Mouse (Mus musculus) spleen, postnatal 14 days (tissue): ENCODE data around the gene Cpb2.
A peak's percentile ranks its signal among the peaks of the same experiment; 100 is the strongest.

Source experiments
- DNase-seq, 2 experiments: peaks; one replicate each; pipeline ENCODE4 v3.0.0; 2021 to 2022; ENCODE audit warnings: low spot score in 2 of 2

Cpb2 gene

DNA sequence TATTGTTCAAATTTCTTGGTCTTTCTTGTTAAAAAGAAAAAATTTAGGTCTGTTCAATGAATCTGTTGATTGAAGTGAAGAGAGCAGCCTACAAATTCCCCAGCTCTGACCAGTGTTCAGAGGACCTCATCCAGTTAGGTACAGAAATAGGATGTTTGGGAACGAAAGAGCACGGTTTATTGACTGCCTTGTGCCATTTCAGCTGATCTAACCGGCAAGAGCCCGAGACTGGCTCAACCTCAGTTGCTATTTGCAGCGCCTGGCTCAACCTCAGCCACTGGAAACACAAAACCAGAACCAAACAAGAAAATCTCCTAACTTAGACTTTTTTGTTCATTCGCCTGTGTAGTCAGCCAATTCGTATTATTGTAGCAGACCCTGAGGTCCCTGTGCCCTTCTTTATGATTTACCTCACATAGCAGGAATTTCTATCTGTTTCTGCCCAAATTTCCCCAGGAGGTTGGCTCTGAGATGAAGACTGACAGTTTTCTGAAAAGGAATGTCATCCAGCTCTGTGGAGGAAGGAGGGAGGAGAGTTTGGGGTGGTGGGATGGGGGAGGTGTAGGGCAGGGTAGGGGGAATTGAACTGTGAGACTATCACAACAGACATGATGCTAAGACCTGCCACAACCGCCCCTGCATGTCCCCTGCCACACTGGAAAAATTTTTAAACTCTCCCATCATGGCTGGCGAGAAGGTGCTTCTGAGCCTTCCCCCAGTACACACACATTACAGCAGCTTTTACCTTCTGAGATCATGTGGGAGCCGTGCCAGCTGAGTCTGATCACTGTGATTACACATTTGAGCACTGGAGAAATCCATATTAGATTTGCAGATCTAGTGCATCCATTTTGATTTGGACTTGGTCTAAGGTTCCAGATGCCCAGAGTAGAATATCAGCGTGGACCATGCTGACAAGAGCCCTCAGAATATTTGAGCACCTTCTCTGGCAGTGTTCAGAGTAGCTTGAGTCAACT is 4.2 kb downstream of the Cpb2 start:
- no peak for DNase-seq

DNA sequence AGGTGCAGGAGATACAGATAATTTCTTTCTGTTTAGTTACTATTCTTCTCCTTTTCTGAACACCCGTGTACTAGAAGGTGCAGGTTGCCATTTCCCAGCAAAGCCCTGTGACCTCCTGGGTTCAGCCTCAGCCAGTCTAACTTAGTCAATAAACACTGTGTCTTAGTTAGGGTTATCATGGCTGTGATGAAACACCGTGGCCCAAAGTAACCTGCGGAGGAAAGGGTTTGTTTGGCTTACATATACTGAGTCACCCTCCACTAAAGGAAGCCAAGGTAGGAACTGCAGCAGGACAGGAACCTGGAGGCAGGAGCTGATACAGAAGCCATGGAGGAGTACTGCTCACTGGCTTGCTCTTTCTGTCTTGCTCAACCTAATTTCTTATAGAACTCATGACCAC is 8.3 kb downstream of the Cpb2 start:
- DNase-seq: no peak

DNA sequence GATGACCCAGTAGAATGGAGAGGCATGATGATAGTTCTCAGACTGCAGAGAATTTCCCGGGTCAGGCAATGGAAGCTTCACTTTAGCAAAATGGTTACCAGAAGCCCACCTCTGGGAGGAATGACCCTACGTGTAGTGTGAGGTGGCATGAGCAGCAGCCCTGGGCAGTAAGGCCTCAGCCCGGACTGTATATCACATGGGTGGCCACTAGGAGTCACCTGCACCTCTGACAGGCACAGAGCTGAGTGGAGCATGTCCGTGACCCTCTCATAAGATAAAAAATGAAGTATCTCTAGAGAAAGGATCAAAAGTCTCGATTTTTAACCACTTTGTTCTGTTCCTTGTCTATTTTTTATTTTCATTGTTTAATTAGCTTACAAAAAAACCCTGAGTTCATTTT is 14.4 kb downstream of the Cpb2 start:
- no peak for DNase-seq

DNA sequence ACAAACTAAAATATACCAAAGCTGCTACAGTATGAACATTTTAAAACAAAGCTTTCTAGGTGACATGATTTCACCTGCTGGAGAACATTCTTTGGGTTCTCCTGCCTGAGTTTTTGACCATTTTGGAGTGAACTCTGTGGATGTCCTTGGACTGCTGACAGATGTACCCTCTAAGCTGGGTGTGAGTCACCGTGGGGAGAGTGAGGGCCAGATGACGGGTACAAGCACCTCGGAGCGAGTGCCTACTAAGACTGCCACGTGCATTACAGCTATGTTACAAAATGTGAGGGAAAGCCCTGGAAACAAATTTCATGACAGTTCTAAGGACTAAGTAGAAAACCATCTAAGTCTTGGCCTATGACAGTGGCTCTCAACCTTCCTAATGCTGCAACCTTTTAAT is 27.4 kb downstream of the Cpb2 start:
- DNase-seq: no peak

DNA sequence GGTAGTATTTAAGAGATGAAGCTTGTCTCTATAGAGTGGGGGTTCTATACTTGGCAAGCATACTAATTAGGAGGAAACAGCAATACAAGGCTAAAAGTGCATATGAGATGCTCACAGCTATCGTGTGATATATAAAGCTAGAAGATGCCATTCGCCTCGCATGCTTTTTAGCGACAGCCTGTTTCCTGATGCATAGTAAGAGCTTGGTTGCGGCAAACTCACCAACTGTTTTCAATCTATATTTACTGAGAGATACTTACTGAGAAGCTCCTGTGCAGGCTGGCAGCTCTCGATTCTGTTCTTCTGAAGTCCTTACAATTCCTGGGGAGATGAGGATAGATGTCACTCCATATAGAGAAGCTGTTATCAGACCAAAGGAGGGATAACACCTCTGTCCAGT is 37.6 kb downstream of the Cpb2 start:
- no peak for DNase-seq

DNA sequence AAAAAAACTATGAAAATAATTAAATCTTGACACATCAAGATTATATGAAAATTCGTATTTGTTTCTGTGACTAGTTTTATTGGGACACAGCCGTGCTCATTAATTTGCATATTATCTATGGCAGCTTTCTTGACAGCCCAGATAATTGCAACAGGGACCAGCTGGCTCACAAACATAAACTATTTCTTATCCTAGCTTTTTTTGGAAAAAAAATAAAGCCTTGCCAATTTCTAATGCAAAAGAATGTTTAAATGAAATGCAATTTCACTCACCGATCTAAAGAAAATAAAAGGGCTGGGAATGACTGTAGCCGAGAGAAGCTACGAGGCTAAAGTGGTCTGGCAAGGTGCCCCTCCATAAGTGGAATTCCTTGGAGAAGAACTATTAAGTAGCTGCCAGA is 38.3 kb downstream of the Cpb2 start:
- no peak for DNase-seq

DNA sequence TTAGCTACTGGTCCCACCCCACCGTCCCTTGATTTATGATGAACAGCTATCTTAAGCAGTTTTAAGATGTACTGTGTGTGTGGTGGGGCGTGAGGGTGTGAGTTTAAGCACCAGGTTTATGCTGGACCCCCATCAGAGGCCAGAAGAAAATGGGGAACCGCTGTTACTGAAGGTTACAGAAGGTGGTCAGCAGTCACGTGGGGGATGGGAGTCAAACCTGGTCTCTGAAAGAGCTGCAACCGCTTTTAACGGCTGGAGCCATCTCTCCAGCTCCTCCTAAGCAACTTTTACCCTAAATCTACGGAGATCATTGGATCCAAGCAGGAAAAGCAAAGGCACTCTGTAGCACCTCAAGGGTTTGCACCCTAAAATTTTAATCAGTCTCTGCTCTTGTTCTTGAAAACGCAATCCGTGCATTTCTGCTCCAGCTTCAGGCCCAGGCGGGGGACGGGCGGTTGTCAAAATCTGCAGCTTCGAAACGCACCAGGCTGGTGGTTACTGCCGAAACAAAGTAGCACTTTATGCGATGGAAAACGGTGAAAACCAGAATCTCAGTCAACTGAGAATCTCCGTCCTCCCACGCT is 41.6 kb downstream of the Cpb2 start:
- DNase-seq: no peak

DNA sequence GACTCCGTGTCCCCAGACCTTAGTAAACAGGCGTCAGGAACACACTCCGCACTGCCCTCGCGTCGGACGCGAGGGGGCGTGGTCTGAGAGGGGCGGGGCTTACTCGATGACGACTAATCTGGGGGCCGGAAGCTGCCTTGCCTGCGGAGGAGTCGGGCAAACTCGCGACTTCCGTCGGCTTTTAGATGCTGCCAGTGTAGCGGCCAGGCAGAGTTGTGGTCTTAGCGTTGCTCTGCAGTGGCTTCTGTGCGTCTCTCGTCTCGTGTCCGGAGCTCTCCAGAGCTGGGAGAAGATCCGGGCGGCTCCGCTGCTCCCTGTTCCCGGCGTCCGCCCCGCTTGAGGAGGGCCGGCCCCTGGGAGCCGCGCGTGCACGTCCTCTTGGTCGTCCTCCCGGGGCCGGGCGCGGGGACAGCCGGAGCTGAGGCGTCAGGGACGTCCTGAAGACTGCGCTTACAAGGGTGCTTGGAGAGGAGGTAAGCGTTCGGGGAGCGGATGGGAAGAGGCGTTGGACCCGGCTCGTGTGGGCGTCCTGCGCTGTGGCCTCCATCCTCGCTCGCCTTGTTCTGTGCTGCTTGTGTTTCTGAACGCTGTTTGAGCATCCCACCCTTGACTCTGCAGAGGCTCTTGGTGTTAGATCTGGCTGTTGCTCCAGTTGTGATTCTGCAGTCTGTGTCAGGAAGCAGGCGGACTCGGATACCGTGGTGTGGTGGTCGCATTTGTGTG is 42.3 kb downstream of the Cpb2 start, which contains the start of gene Zc3h13:
Gene Zc3h13, plus strand, starts transcription at position 181 of the 723 bp plus-strand sequence.
- DNase-seq: peak; percentile 94 to 96

DNA sequence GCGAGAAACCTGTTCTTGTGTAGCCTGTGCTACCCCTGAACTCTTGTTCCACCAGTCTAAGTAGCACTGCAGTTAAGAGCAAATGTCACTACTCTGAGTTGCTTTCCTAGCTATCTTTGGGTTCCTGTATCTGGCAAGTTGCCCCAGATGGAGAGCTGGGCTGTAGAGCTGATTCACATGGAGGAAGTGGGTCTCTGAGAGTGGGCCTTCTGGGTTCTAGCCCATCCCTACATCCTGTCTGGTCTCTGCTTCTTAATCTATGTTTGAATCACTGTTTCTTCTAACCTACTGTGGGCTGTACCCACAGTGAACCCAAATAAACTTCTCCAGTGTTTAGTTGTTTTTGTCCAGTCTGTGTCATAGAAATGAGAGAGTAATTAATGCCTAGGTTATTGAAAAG is 59.0 kb downstream of the Cpb2 start:
- no peak for DNase-seq

DNA sequence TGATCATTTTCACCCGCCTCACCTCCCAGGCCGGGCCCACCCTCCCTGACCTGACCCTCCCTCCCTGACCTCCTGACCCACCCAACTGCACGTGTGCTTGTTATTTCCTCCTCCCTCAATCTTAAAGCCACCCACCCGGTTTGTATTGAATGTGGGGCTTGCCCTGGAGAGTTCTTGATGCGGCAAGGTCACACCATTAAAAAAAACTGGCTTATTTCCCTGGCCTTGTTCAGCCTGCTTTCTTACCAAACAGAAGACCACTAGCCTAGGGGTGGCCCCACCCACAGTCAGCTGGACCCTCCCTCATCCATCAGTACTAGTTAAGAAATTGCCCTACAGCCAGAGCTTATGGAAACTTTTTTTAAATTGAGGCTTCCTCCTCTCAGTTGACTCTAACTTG is 61.7 kb downstream of the Cpb2 start:
- no peak for DNase-seq

DNA sequence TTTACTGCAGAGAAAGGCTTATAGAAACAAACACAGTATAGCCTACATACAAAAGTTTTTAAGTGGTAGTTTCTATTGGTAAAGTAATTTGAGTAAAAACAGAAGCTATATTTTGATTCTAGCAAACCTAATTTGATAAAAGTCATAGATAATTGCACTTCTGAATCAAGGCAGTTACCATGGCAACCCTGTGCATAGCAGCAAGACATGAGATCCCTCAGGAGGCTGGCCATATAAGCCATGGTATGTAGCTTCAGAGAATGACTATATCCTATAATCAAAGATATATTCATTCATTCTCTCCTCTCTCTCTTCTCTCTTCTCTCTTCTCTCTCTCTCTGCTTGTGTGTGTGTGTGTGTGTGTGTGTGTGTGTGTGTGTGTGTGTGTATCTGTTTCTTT is 65.8 kb downstream of the Cpb2 start:
- DNase-seq: no peak

DNA sequence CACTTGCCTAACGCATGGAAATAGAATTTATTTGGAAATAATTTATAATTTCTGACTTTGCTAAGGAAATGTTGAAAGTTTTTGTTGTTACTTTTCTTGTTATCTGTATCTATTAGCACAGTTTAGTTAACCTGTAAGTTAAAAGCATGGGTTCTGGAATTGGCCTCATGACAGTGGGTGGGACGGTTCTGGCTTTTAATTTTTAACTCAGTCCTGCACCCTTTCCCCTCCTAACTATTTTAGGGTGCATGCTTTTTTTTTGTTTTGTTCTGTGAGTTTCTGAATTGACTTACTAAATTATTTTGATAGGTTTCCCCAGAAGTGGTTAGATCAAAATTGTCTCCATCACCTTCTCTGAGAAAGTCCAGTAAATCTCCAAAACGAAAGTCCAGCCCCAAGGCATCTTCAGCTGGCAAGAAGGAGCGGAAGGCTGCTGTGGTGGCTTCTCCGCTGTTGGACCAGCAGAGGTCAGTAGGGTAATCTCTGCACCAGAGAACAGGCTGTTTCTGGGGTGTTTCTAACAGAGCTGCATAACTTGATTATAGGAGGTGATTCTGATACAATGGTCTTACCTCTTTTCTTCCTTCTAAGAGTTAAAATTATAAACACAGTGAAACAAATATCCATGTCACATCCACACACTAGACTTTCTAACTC is 67.4 kb downstream of the Cpb2 start:
- DNase-seq: no peak

DNA sequence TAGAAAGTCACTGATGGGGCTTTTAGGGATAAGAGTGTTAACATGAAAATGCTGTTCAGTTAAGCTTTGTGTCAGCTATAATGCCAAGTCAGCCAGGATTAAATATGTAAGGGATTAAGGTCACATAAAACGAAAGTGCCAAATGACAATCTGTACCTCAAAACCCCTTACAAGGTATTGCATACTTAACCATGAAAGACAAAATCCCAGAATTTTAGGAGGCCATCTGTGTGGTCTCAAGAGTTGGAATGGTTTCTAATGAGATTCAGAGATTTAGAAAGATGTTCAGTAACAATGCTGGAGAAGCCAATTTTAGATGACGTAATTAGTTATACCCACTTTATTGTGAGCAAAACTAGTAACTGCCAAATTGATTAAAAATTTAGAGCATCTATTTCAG is 72.4 kb downstream of the Cpb2 start:
- no peak for DNase-seq

DNA sequence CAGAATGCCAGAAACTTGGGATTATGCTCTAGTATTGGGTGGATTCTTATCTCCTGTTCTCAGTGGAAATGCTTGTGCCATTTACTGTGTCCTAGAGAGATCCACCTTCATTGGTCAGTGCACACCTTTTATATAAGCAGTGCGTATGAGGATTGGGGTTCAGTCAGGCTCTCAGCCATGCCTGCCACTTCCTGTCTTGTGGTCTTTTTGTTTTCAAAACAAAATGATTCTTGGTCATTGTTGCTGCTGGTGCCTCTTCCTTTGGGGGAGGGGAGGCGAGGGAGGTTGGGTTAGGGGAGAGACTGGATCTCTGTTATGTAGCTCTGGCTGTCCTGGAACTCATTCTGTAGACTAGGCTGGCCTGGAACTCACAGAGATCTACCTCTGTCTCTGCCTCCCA is 76.6 kb downstream of the Cpb2 start:
- no peak for DNase-seq

DNA sequence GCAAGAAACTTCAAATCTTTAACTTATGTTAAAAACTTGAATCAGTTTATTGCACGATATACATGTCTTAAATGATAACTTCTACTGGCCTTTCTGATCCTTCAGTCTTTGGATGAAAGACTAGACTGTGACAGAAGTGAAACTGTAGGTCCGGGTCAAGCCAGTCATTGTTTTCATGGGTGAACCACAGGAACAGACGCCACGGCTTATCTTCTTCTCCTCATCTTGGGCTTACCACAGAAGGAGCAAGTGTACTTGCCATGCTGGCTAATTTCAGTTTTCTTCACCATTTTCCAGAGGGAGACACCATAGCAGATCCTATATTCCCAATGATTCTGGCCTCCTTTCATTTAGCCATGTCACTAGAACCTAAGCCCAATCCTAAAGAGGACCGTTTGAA is 78.2 kb downstream of the Cpb2 start:
- DNase-seq: no peak

DNA sequence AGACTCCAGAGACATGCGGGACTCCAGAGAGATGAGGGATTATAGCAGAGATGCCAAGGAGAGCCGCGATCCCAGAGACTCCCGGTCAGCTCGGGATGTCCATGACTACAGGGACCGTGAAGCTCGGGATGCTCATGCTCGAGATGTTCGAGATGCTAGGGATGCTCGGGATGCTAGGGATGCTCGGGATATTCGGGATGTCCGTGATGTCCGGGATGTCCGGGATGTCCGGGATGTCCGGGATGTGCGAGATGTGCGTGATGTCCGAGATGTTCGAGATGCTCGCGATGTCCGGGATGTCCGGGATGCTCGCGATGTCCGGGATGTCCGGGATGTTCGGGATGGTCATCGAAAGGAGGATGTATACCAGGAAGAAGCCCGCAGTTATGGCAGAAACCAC is 81.3 kb downstream of the Cpb2 start:
- DNase-seq: no peak

DNA sequence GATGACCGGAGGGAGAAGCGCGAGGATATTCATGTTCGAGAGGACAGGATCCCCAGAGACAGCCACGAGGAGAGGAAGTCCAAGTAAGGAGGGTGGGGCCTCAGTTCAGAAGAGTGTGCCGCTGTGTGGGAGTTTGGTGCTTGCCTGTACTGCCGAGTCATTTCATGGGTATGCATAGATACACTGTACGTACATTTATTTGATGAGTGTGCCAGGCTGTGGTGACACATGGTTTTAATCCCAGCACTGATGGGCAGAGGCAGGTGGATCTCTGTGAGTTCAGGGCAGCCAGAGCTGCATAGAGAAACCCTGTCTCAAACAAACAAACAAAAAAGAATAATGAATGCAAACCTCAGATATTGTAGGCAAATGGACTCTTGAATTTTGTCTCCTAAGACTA is 86.0 kb downstream of the Cpb2 start:
- DNase-seq: no peak

DNA sequence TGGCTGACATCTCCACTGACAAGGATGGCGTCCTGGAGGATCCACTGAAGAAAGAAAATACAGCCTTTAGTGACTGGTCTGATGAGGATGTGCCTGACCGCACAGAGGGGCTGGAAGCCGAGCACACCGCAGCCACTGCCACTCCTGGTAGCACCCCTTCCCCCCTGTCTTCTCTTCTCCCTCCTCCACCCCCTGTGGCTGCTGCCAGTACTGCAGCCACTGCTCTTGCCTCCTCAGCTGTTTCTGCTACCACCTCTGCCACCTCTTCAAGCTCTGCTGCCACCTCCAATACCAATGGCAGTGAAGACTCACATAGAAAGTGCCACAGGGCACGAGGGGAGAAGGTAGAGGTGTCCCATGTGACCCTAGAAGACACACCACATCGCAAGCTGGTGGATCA is 88.5 kb downstream of the Cpb2 start:
- no peak for DNase-seq
